13 mouse cellular contexts compared by ENCODE assay signal in genomic region chr4:46574024-46574753, GRCm38 (mm10). TPM values are rescaled to one million over a fixed set of nuclear protein-coding genes. Genes with fewer than 3 reads are reported as not detected.
DNase-seq lines count a peak whose midpoint lies in the region; ATAC-seq and TF ChIP-seq lines count a peak whose summit lies in the region.
"Had no signal": no experiment of that assay in that cellular context is flagged by ENCODE, and none has a peak within 500 bp of the region (broad histone marks: within the 10 kb centered on the region; RNA-seq: fewer than 3 reads in every experiment).

No protein-coding gene starts in this region.

- peaks cover 14% of the 10 kb centered on the region; the same call in 1 of the 2 replicates for H3K36me3 ChIP-seq in small intestine, adult 2 months (ENCODE audit: control insufficient read depth, insufficient read depth, low read length)
- no peaks in the 10 kb centered on the region for H3K36me3 ChIP-seq in hindbrain, embryonic 10.5 days
- H3K36me3 ChIP-seq: limb, embryonic 12.5 days; stomach, embryonic 15.5 days had no signal

- 0 out of 2 replicates have a peak, but pooled peaks cover 2% of the 10 kb centered on the region for H3K9me3 ChIP-seq in hindbrain, embryonic 10.5 days
- H3K9me3 ChIP-seq: stomach, embryonic 15.5 days had no signal

- peaks cover 32% of the 10 kb centered on the region for H3K4me1 ChIP-seq in small intestine, adult 2 months (ENCODE audit: control insufficient read depth, insufficient read depth, insufficient read length, low read length)
- H3K4me1 ChIP-seq in hindbrain, embryonic 10.5 days (replicated peaks), result peaks cover 9% of the 10 kb centered on the region
- H3K4me1 ChIP-seq: stomach, embryonic 15.5 days had no signal

- 37% methylated on average over 9 of the region's 9 CpGs for WGBS in small intestine, adult 2 months
- WGBS in hindbrain, embryonic 10.5 days, result 59% methylated on average over 9 of the region's 9 CpGs

- peak overlapping the region; percentile 98 for H3K27ac ChIP-seq in small intestine, adult 2 months (ENCODE audit: insufficient read depth, low read depth, low read length)
- no peak overlapping the region for H3K27ac ChIP-seq in hindbrain, embryonic 10.5 days
- H3K27ac ChIP-seq: limb, embryonic 12.5 days; stomach, embryonic 15.5 days had no signal

- peak; percentile 58; the same call in 1 of the 2 replicates for ATAC-seq in cerebellum, adult (ENCODE audit: insufficient number of reproducible peaks, low FRiP score, low TSS enrichment)
- 0 out of 2 replicates have a peak, but pooled peaks have one; percentile 14 for ATAC-seq in erythroid progenitor cell, adult 5-6 weeks (replicated peaks; ENCODE audit: low FRiP score, poor library complexity, severe bottlenecking)
- ATAC-seq: forebrain, postnatal 0 days; hindbrain, embryonic 16.5 days had no signal

- TF ChIP-seq POLR2A in small intestine, adult 2 months (IDR thresholded peaks at IDR 0.05; ENCODE audit: low read depth, low read length), result peak; percentile 12; the same call in 1 of the 2 replicates

- peak overlapping the region; percentile 35 for H3K4me3 ChIP-seq in small intestine, adult 2 months (ENCODE audit: low read depth, low read length)
- no peak overlapping the region for H3K4me3 ChIP-seq in hindbrain, embryonic 10.5 days
- H3K4me3 ChIP-seq: limb, embryonic 12.5 days; stomach, embryonic 15.5 days had no signal

- no peaks in the 10 kb centered on the region for H3K27me3 ChIP-seq in small intestine, adult 2 months (ENCODE audit: control insufficient read depth, insufficient read depth, low read length)
- H3K27me3 ChIP-seq in hindbrain, embryonic 10.5 days (ENCODE audit: insufficient read depth, poor library complexity, severe bottlenecking), result no peaks in the 10 kb centered on the region
- H3K27me3 ChIP-seq: limb, embryonic 12.5 days; stomach, embryonic 15.5 days had no signal

- no peak for TF ChIP-seq CTCF in small intestine, adult 2 months (IDR thresholded peaks at IDR 0.05; ENCODE audit: extremely low read depth, insufficient read length, insufficient replicate concordance, low read depth, low read length)

- no peak for DNase-seq in cerebellum, postnatal 4 days (ENCODE audit: low spot score in 2 of 2)
- peak; percentile 38 for DNase-seq in ovary, adult 18-20 months (ENCODE audit: low spot score)
- no peak for DNase-seq in ovary, postnatal 14 days (ENCODE audit: low spot score)
- no peak for DNase-seq in hindbrain, embryonic 10.5 days (ENCODE audit: low spot score)
- no peak for DNase-seq in gastrocnemius, postnatal 25 days
- DNase-seq: forebrain, postnatal 0 days; lung, postnatal 10 days had no signal

RNA-seq across cellular contexts. Expression of gene Coro2a, which starts 27.8 kb away (rescaled TPM):
- 13.0 and 15.9 TPM in 2 replicates for total RNA-seq in erythroid progenitor cell, adult 5-6 weeks (2015; ENCODE audit: low replicate concordance)
- total RNA-seq in erythroid progenitor cell, adult 5-6 weeks (2017; ENCODE audit: low replicate concordance), result 2.6 and 3.3 TPM in 2 replicates
- 104 and 312 TPM in 2 replicates for polyA plus RNA-seq in small intestine, adult 2 months (2012; rRNA removed)
- polyA plus RNA-seq in hindbrain, embryonic 10.5 days (2016; fragmentation: Nextera tagmentation; extraction: Ambion mirVana), result 5.9 and 10.8 TPM in 2 replicates
- under 1 TPM in 1 of 2 experiments, not detected in 1; 0.20 TPM for total RNA-seq in gastrocnemius, postnatal 25 days (2021)

RNA-seq across cellular contexts. Expression of gene Trim14, which starts 38.2 kb away (rescaled TPM):
- total RNA-seq in erythroid progenitor cell, adult 5-6 weeks (2015; ENCODE audit: low replicate concordance), result 2.5 and 2.9 TPM in 2 replicates
- total RNA-seq in erythroid progenitor cell, adult 5-6 weeks (2017; ENCODE audit: low replicate concordance), result 9.2 TPM in 1 of 2 replicates, not detected in the other
- 24.9 and 58.2 TPM in 2 replicates for polyA plus RNA-seq in small intestine, adult 2 months (2012; rRNA removed)
- polyA plus RNA-seq in hindbrain, embryonic 10.5 days (2016; fragmentation: Nextera tagmentation; extraction: Ambion mirVana), result 0.94 and 1.2 TPM in 2 replicates
- total RNA-seq in gastrocnemius, postnatal 25 days (2021), result 1 to 10 TPM in 1 of 2 experiments, under 1 TPM in 1; 0.46 to 1.4 TPM
